ENCODE assay signal across 11 mouse cellular contexts in genomic region chr6:100188883-100189743, GRCm38 (mm10).
DNase-seq lines count a peak whose midpoint lies in the region; ATAC-seq and TF ChIP-seq lines count a peak whose summit lies in the region.
"Had no signal": no experiment of that assay in that cellular context is flagged by ENCODE, and none has a peak within 500 bp of the region (broad histone marks: within the 10 kb centered on the region; RNA-seq: fewer than 3 reads in every experiment).

No protein-coding gene starts in this region.

- H3K4me2 ChIP-seq in heart, postnatal 0 days (ENCODE audit: low read depth, low read length) = no peak overlapping the region
- H3K4me2 ChIP-seq in neural tube, embryonic 12.5 days (replicated peaks) = no peak overlapping the region
- no peak overlapping the region for H3K4me2 ChIP-seq in neural tube, embryonic 15.5 days
- H3K4me2 ChIP-seq in liver, embryonic 14.5 days (ENCODE audit: low read depth) = no peak overlapping the region
- H3K4me2 ChIP-seq in stomach, embryonic 16.5 days (ENCODE audit: low read depth, low read length) = no peak overlapping the region

- 56% methylated on average over 7 of the region's 7 CpGs for WGBS in heart, postnatal 0 days
- WGBS in neural tube, embryonic 12.5 days = 38% methylated on average over 7 of the region's 7 CpGs
- WGBS in neural tube, embryonic 15.5 days = 40% methylated on average over 7 of the region's 7 CpGs
- 17% methylated on average over 7 of the region's 7 CpGs for WGBS in liver, embryonic 14.5 days (ENCODE audit: insufficient replicate concordance)
- WGBS in stomach, embryonic 16.5 days = 50% methylated on average over 7 of the region's 7 CpGs

- no peak for TF ChIP-seq EP300 in heart, postnatal 0 days (IDR thresholded peaks at IDR 0.05; ENCODE audit: low read depth)
- TF ChIP-seq EP300 in liver, embryonic 14.5 days (IDR thresholded peaks at IDR 0.05; ENCODE audit: low read depth) = peak; percentile 52

- no peaks in the 10 kb centered on the region for H3K36me3 ChIP-seq in heart, postnatal 0 days (replicated peaks; ENCODE audit: control insufficient read depth, insufficient read depth, low read length)
- no peaks in the 10 kb centered on the region for H3K36me3 ChIP-seq in neural tube, embryonic 12.5 days
- no peaks in the 10 kb centered on the region for H3K36me3 ChIP-seq in neural tube, embryonic 15.5 days
- no peaks in the 10 kb centered on the region for H3K36me3 ChIP-seq in liver, embryonic 14.5 days (replicated peaks; ENCODE audit: control insufficient read depth, insufficient read depth, low read depth)
- no peaks in the 10 kb centered on the region for H3K36me3 ChIP-seq in stomach, embryonic 16.5 days (ENCODE audit: control insufficient read depth, insufficient read depth, low read length)

- intact Hi-C loops in heart, postnatal 10 days (cut with DNase I) = no loop called here

- H3K27ac ChIP-seq in heart, postnatal 0 days (ENCODE audit: low read depth) = no peak overlapping the region
- H3K27ac ChIP-seq in neural tube, embryonic 12.5 days = no peak overlapping the region
- H3K27ac ChIP-seq in neural tube, embryonic 15.5 days (replicated peaks) = no peak overlapping the region
- no peak overlapping the region for H3K27ac ChIP-seq in liver, embryonic 14.5 days
- no peak overlapping the region for H3K27ac ChIP-seq in stomach, embryonic 16.5 days (ENCODE audit: low read length)
- H3K27ac ChIP-seq: heart, adult 2 months had no signal

- H3K9me3 ChIP-seq in heart, postnatal 0 days (replicated peaks; ENCODE audit: control insufficient read depth, low read length) = no peaks in the 10 kb centered on the region
- no peaks in the 10 kb centered on the region for H3K9me3 ChIP-seq in neural tube, embryonic 12.5 days
- H3K9me3 ChIP-seq in neural tube, embryonic 15.5 days (replicated peaks) = no peaks in the 10 kb centered on the region
- no peaks in the 10 kb centered on the region for H3K9me3 ChIP-seq in liver, embryonic 14.5 days (ENCODE audit: control insufficient read depth, low read length)
- H3K9me3 ChIP-seq in stomach, embryonic 16.5 days (replicated peaks; ENCODE audit: control insufficient read depth, low read length) = no peaks in the 10 kb centered on the region

- no peak overlapping the region for H3K4me3 ChIP-seq in heart, postnatal 0 days (ENCODE audit: low read depth, low read length)
- H3K4me3 ChIP-seq in neural tube, embryonic 12.5 days = no peak overlapping the region
- H3K4me3 ChIP-seq in neural tube, embryonic 15.5 days (replicated peaks) = no peak overlapping the region
- H3K4me3 ChIP-seq in liver, embryonic 14.5 days (ENCODE audit: insufficient read depth in 1 of 2, low read depth in 2 of 2, low read length in 2 of 2) = no peak overlapping the region
- no peak overlapping the region for H3K4me3 ChIP-seq in stomach, embryonic 16.5 days (replicated peaks; ENCODE audit: low read length)
- H3K4me3 ChIP-seq: heart, adult 2 months had no signal

- no peak overlapping the region for H3K9ac ChIP-seq in heart, postnatal 0 days (replicated peaks; ENCODE audit: low read depth, low read length)
- H3K9ac ChIP-seq in neural tube, embryonic 12.5 days = no peak overlapping the region
- H3K9ac ChIP-seq in neural tube, embryonic 15.5 days (replicated peaks) = no peak overlapping the region
- no peak overlapping the region for H3K9ac ChIP-seq in liver, embryonic 14.5 days (replicated peaks)
- no peak overlapping the region for H3K9ac ChIP-seq in stomach, embryonic 16.5 days (ENCODE audit: low read length)

- peak; percentile 36 for ATAC-seq in heart, postnatal 0 days (ENCODE audit: insufficient read depth, low read depth)
- ATAC-seq in neural tube, embryonic 12.5 days (ENCODE audit: low FRiP score, low read depth) = peak; percentile 50; the same call in 1 of the 2 replicates
- no peak; the same call in 1 of the 2 replicates for ATAC-seq in neural tube, embryonic 15.5 days (ENCODE audit: low FRiP score)
- ATAC-seq in liver, embryonic 14.5 days (ENCODE audit: insufficient read depth) = peak; percentile 85
- ATAC-seq in stomach, embryonic 16.5 days (ENCODE audit: insufficient read depth, low FRiP score) = 0 out of 2 replicates have a peak, but pooled peaks have one; percentile 16

- peaks cover 8% of the 10 kb centered on the region; the same call in 1 of the 2 replicates for H3K4me1 ChIP-seq in heart, postnatal 0 days (ENCODE audit: control insufficient read depth, insufficient read depth)
- H3K4me1 ChIP-seq in neural tube, embryonic 12.5 days = peaks cover 9% of the 10 kb centered on the region
- H3K4me1 ChIP-seq in neural tube, embryonic 15.5 days = no peaks in the 10 kb centered on the region; the same call in 1 of the 2 replicates
- peaks cover 2 to 28% of the 10 kb centered on the region in 2 experiments; a peak in 2 of 4 replicates for H3K4me1 ChIP-seq in liver, embryonic 14.5 days (replicated peaks; ENCODE audit: control insufficient read depth in 2 of 2, insufficient read depth in 2 of 2, low read length in 1 of 2)
- H3K4me1 ChIP-seq in stomach, embryonic 16.5 days (ENCODE audit: control insufficient read depth, insufficient read depth, low read length) = peaks cover 6% of the 10 kb centered on the region; the same call in 1 of the 2 replicates

- no peaks in the 10 kb centered on the region for H3K27me3 ChIP-seq in heart, postnatal 0 days (ENCODE audit: control insufficient read depth, insufficient read depth, low read length)
- H3K27me3 ChIP-seq in neural tube, embryonic 12.5 days (replicated peaks) = no peaks in the 10 kb centered on the region
- 0 out of 2 replicates have a peak, but pooled peaks cover 3% of the 10 kb centered on the region for H3K27me3 ChIP-seq in neural tube, embryonic 15.5 days (replicated peaks)
- no peaks in the 10 kb centered on the region for H3K27me3 ChIP-seq in liver, embryonic 14.5 days (ENCODE audit: control insufficient read depth, insufficient read depth, low read length)
- H3K27me3 ChIP-seq in stomach, embryonic 16.5 days (ENCODE audit: control insufficient read depth, insufficient read depth, low read length) = no peaks in the 10 kb centered on the region
- H3K27me3 ChIP-seq: CH12.LX had no signal

- no peak for TF ChIP-seq CTCF in heart, postnatal 0 days (IDR thresholded peaks at IDR 0.05; ENCODE audit: low read depth)
- TF ChIP-seq CTCF in liver, embryonic 14.5 days (IDR thresholded peaks at IDR 0.05; ENCODE audit: low read depth) = no peak

- DNase-seq in heart, postnatal 0 days (ENCODE audit: low spot score) = no peak
- DNase-seq in heart, postnatal 10 days = no peak
- peak in 2 of 3 experiments; percentile 14 to 26 for DNase-seq in liver, embryonic 14.5 days (ENCODE audit: low read depth in 3 of 3, low spot score in 3 of 3)
- DNase-seq in gastrocnemius, adult 8-10 months (ENCODE audit: low spot score in 2 of 2) = no peak
- DNase-seq in layer of hippocampus, adult 11-12 months (ENCODE audit: low spot score) = no peak
- DNase-seq: adrenal gland, adult 8-10 months; heart, adult 2 months had no signal

Comparison
In these comparisons a context has a peak if more than half of its experiments do, and no peak if none do; other contexts are left out.
1. DNase-seq: peak in liver, embryonic 14.5 days (2 of 3); none in heart, postnatal 0 days (single experiment), heart, postnatal 10 days (0 of 2), gastrocnemius, adult 8-10 months (0 of 2) and layer of hippocampus, adult 11-12 months (single experiment).